Mouse (Mus musculus): Measurements from ENCODE around the gene Cldn24.
"Not testable (repeated sequence)": the region's sequence is repeated elsewhere in the genome, so short reads cannot be mapped to it uniquely, and the experiment has no call there.

Cldn24 gene

DNA sequence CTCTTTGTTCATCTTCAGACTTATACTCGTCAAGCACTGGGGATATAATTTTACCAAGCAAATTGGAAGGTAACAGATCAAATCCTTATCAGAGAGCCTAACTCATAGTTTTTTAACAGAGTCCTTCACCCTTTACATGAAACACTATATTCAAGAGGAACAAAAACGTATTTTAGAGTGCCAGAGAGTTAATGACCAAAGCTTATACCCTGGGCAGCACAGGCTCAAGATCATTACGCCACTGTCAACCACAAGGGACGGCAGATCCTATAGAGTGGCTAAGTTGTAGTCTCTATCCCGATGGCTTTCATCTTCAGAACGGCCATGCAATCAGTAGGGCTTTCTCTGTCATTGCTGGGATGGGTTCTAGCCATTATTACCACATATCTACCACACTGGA is at the start of gene Cldn24:
Gene Cldn24 (plus strand): TSS at position 301 of the 400 bp plus-strand sequence.
- no peak for DNase-seq (ENCODE audit: low spot score)

DNA sequence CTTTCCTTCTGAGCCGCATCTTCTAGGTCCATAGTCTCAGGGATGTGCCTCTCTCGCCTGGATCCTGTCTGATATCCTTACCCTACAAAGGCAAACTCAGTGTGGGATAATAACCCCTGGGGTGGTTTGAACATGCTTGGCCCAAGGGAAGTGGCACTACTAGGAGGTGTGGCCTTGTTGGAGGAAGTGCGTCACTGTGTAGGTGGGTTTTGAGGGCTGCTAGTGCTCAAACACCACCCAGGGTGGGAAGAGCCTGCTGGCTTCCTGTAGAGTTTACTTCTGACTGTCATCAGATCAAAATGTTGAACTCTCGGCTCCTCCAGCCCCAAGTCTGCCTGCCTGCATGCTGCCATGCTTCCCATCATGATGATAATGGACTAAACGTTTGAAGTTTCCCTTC is 49.0 kb upstream of the Cldn24 start:
- DNase-seq (ENCODE audit: low spot score): no peak

DNA sequence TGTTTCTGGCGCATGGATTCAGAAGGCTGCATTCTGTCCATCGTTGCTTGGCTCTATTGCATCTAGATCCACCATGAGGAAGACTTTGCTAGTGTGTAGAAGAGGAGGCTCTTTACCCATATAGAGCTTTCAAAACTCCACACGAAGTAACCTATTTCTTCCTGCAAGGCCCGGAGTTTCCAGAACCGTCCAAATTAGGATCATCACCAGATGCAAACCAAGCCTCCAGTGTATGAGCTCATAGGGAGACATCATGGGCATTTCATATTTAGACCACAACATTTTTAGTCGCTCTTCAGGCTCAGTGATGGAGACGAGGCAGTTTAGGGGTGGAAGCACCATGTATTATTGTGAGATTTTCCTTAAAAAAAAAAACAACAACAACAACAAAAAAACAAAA is 44.5 kb upstream of the Cldn24 start:
- no peak for DNase-seq (ENCODE audit: low spot score)

DNA sequence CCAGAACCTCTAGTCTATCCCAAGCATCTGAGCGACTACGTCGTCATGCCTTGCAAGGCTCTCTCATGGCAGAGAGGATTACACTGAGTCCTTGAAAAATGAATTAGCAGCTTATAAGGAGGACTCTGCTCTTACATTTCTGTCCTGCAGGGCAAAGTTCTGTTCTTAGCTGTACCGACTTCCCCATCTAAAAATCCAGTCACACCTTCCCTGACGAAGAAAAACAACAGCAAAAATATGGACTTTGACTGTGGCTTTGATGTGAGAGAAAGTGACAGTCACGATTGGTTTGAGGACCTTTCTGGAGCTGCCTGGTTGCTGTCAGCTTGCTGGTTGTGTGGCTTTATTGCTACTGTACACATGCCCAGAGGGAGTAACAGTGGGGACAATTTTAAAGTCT is 42.4 kb upstream of the Cldn24 start:
- no peak for DNase-seq (ENCODE audit: low spot score)

DNA sequence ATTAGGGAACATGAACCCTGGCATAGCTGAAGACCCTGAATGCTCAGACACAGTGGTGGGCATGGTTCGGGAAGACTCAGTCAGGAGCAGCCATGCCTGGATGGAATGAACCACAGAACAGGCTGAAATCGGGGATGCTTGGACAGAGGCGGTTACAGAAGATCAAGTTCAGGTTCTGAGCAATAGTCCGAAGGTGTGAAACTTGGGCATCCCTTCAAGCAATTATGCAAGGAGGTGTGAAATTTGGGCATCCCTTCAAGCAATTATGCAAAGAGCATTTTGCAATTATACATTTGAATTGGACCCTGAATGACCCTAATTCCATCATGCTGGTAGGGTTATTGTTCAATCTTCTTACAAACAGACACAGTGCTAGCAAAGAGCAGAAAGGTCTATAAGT is 40.1 kb upstream of the Cldn24 start:
- DNase-seq (ENCODE audit: low spot score): no peak

DNA sequence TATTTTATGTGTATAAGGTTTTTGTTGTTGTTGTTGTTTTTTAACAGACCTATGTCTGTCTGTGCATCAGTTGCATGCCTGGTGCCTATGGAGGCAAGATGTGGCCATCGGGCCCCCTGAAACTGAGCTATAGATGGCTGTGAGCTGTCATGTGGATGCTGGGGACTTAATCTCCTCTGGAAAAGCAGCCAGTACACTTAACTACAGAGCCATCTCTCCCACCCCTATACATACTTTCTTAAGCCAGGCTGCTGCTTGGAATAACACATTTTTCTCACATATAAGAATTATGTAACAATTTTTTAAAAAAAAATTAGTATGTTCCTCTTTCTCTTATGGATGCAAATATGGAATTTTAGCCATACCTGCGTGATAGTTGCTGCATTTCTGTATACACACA is 38.4 kb upstream of the Cldn24 start:
- no peak for DNase-seq (ENCODE audit: low spot score)

DNA sequence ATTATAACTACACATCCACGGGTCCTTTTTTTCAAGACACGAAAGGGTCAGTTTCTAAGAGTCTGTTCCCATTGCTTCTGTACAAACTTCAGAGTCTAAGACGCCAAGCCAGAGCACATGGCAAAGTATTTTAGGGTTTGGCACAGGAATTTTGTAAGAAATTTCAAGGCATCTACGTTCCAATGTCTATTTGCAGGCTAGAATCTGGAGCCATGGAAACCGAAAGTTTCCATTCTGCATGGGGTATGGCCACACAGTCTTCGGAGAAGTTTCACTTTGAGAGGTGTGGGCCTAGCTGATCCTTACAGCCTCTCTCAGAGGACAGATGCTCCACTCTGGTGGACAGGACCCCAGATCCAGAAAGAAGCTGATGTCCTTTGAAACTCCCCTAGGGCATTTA is 38.0 kb upstream of the Cldn24 start:
- DNase-seq (ENCODE audit: low spot score): no peak

DNA sequence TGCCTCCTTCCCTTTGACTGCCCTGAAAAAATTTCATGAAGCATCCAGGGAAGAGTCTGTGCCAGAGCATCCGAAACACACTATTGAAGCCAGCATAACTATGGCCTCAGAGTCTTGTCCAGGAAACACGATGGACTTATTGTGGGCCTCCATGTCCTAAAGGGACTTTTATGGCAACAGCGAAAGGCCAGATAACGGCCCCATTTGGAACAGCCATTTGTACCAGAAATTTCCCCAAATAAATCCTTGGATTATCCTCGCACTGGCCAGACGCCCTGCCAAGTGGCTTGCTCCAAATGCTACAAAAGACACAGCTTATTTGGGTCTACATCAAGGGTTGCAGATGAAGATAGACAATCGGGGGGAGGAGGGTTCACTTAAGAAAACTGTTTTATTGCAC is 37.5 kb upstream of the Cldn24 start:
- DNase-seq (ENCODE audit: low spot score): no peak

DNA sequence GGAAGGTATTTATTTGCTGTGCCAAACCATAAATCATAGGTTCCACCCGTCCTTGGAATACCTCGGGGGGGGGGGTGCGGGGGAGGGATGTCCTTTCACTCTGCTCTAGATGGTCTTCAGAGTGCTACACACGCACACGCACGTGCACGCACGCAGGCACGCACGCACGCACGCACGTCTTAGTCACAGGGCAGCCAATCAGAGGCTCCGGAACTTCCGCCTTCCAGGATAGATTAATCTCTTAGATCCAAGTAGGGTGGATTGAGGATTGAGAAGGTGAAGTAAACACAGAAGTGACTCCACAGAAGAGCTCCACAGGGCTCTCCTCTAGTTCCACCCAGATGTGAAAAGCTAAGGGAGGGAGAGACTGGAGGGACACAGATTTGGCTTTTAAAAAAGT is 35.6 kb upstream of the Cldn24 start:
- no peak for DNase-seq (ENCODE audit: low spot score)

DNA sequence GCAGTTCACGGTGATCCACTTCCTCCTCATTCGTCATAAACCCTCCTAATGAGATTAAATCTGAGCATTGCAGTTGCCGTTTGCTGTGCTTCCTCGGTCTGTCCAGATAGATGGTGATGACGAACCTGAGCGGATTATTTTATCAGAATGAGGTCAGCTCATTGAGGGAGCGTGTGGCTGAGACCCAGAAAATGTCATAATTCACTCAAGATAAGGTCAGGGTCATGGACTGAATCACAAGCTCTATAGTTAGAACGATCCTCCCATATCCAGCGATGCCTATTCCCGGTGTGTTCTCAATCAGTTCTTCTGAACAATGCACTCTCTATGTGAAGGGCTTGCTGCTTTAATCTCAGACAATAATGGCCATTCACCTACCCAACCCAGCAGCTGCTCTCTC is 34.2 kb upstream of the Cldn24 start:
- DNase-seq (ENCODE audit: low spot score): no peak

DNA sequence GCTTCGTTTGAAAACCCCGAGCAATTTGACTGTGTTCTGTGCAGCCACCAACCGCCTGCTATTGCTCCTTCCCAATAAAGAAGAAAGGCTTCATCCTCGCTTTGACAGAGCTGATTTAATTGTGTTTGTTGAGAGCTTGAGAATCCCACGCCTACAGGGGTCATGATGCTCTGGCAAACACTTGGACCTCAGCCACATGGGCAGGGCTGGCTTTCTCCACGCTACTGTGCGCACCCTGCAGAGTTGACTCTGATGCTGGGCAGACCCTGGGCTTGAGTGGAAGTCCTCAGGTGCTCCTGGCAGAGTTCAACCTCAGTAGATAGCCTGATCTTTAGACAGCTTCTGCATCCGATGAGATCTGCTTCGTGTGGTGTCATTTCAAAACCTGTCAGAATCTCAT is 30.0 kb upstream of the Cldn24 start:
- DNase-seq (ENCODE audit: low spot score): no peak

DNA sequence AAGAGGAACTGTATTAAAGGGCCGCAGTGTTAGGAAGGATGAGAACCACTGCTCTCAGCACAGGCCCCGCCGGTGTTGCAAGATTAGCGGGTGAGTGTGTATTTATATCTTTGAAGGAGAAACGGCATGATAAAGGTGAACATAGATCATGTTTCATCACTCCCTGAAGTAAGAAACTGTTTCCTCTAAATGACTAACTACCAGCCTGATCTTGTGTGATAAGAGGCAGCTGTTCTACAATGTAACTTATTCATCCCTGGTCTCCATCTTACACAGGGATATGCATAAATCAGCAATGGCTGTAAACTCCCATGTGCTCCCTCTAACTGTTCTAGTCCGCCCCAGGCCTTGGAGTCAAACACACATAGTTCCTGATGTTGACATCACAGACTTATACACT is 22.5 kb upstream of the Cldn24 start:
- no peak for DNase-seq (ENCODE audit: low spot score)

DNA sequence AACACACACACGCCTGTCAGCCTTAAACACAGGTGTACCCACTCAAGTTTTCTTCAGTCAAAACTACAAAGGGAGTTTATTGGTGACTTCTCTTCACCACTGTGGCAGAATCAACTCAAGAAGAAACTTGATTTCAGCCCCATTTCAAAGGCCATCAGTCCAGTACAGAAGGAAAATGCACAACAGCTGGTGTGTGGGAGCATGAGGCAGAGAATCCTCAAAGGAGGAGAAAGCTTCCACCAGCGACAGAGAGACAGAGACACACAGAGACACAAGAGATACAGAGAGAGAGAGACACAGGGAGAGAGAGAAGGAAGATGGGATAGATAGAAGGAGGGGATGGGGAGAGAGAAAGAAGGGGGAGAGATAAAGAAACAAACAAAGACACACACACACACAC is 19.6 kb upstream of the Cldn24 start:
- DNase-seq (ENCODE audit: low spot score): no peak

DNA sequence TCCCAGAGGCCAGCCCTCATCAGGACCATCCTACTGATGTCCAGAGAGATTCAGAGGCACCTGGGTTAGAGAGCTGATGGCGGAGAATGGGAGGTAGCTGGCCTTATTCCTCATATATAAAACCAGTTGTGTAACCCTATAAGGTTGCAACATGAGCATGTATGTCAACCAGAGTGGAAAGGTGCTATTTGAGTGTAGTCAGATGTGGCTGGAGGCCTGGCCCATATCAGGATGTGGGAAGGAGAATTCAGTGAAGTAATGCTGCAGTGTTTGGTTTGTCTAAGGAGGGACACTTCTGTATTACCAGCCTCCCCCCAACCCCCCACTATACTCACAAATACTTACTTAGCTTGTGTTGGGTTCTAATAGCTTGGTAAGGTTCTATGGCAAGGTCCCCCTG is 17.7 kb upstream of the Cldn24 start:
- DNase-seq (ENCODE audit: low spot score): no peak

DNA sequence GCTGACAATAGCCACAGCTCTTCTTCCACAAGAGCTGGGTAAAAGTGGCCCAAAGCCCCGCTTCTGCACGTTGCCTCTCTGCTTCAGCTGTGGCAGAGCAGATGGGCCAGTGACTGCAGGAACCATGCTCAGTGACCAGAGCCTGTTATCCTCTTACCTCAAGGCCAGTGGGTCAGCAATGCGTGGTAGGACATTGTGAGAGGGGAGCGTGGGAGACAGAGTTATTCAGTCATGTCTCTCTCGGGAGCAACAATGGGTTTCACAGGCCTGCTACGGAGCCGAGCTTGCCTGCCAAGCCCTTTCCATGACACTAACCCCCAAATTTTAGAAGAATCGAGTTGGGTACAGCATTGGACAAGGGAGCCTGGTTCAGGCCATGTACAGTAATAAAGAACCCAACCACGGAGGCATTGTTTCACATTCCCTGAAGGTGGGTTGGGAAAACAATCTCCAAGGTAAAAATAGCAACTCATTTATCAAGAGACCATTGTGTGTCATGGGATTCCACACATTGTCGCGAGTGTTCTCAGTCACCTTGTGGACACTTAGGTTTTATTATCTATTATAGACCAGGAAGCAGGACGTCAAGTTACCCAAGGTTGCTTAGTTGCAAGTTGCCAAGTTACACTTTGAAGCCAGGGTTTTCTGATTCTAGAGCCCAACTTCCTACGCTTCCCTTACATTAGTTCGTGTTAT is 11.8 kb upstream of the Cldn24 start:
- no peak for DNase-seq (ENCODE audit: low spot score)

DNA sequence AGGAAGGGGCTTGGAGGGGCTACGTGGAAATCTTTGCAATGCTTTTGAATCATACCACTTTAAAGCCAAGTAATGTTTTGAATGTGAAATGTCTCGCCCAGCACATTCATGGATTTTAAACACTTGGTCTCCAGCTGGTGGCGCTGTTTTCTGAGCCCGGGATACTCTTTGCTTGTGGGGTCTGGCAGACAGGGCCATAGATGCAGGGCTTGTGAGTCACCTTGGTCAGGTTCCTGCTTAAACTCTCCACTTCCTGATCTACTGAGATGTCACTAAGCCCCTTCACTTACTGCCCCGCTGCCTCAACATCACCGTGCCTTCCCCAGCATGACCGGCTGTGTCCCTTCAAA is 11.3 kb upstream of the Cldn24 start:
- no peak for DNase-seq (ENCODE audit: low spot score)

DNA sequence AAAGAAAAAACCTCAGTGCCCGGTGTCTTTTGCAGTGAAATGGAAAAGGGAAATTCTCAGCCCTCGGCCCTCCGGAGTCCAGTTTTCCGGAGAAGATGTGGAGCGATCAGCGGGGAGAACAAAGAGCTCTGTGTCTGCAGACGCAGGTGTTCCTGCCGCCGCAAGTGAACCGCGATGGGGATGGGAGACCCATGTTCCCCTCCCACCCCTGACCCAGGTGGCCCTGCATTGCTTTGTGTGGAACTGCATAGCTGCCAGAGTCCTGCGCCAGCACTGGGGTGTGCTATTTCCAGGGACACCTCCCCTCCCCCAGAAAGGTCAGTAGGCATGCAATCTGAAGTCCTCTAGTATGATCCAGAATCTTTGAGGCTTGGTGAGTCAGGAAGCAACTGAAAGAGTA is 10.7 kb upstream of the Cldn24 start:
- no peak for DNase-seq (ENCODE audit: low spot score)

DNA sequence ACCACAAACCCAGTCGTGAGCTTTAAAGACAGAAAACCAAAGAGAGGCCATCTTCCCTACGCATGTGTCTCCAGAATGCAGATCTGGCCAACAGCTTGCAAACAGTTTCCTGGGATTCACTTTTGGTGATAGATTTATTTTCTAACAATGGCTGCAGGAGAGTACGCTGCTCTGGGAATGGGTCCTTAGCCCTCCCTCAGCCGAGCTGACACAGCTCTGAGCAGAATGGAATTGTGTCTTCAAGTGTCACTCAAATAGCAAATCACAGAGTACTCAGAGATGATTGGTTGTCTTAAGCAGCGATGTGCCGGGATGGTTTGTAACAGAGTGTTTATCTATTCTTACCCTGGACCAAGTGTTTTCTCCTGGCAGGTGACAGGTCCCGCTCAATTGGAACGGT is 2.9 kb upstream of the Cldn24 start:
- DNase-seq (ENCODE audit: low spot score): no peak

DNA sequence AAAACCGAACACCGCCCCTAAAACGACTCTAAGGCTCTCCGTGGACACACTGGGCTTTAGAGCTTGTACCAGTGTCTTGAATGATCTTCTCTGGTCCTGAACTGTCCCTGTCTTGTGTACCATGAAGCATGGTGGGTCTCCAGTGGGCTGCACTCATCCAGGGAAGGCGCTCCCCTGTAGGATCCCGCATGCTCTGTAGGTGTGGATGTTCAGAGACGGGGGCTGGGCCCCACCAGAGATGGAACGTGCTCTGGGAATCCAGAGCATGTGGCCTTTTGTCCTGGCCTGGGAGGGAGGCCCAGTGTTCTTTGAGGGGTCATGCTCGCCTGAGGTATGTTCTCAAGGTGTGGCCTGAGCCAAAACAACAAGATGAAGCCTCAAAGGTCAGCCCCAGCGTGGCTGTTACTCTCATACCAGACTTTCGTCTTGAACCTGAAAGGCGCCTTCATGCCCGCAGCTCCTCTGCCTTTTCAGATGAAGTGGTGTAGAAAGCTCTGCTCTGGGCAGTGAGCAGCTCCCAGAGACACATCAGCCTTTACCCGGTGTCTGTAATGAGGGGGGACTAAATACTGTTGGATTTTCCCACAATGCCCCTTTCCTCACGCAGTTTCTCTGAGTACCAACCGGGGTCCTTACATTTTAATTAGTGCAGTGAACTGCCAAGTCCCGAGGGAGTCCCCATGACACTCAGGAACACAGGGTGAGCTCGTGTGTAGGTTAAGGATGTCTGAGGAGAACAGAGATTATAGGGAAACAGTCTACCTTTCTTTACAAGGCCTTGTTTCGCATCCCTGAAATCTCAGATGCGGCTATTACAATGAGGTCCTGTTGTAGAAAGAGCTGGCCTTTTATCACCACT is 800 bp upstream of the Cldn24 start:
- no peak for DNase-seq (ENCODE audit: low spot score)

DNA sequence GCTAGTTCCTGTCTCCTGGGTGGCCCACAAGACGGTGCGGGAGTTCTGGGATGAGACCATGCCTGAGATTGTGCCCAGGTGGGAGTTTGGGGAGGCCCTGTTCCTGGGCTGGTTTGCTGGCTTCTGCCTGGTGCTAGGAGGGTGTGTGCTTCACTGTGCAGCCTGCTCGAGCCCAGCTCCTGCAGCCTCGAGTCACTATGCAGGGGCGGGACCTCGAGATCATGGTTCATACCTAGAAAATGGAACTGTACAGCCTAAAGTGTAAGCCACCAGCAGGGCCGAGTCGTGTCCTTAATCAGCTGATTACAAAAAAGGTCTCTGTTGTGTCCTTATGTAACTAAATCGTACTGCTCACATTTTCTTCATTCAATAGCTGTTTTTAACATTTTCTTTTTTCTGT is 598 bp downstream of the Cldn24 start:
- DNase-seq (ENCODE audit: low spot score): not testable (repeated sequence)

DNA sequence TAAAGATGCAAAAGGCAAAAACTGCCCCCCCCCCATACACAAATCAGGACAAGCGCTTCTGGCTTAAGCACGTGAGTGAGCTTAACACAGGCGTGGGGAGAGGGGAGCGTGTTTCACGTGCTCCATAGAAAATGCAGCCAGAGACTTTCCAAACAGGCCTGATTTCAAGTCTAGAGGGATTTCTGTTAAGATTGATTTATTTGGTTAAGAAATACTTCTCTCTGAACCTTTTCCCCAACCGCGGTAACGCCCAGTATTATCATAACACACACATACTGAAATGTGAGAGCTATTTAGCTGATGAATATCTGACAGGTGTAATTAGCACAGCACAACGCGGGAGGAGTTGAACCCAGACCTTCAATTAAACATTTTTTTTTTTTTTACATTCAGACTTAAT is 1.8 kb downstream of the Cldn24 start:
- no peak for DNase-seq (ENCODE audit: low spot score)

DNA sequence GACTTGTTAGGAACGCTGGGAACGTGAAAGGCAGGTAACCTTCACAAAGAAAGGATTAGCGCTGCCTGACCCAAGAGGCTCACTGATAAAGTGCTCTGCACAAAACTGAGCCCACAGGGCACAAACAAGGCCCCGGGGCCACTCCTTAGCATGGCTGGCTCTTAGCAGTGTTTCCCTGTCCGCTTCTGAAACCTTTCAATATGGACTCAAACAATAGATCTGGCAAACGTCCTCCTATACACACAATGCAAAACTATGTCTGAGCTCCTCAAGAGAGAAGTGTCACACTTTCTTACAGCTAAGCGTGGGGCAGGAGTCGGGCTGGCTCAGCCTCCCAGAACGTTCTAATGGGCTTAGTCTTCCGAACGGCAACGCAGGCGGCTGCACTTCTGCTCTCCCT is 2.2 kb downstream of the Cldn24 start, which contains the start of gene Cldn22:
Gene Cldn22 (plus strand): TSS at position 301 of the 400 bp plus-strand sequence.
- no peak for DNase-seq (ENCODE audit: low spot score)

DNA sequence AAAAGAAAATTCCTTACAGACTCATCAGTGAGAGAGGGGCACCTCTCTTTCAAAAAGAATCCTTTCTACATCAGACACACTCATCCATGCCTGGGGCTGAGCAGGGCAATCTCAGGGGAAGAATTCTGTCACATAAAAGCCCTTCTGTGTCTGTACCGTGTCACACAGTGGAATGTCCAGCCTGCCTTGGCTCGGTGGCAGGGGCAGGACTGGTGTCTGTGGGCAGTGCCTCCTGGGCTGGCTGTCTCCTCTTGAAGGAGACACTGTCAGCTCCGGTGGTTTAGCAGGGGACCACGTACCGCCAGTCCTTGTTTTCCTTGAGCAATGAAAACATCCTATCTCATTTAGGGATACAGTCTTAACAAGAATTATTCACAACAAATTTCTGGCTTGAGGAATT is 3.7 kb downstream of the Cldn24 start:
- DNase-seq (ENCODE audit: low spot score): no peak

DNA sequence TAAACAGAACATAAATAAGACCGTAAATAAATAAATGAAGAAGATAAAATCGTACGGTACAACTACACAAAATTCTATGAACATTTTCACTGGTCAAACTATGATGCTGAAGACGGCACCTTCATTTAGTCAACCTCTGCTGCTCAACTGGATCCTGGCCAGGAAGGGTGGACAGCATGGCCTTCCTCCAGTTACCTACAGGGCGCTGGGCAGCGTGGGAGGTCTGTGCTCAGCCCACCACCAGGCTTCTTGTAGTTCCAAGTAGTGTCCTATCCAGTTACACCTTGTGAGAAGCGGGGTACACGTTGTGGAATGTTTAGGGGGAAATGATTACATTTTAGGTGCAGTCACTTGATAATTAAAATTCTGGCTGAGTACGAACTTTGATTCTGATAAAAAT is 5.0 kb downstream of the Cldn24 start:
- no peak for DNase-seq (ENCODE audit: low spot score)
